In the genomic region with DNA sequence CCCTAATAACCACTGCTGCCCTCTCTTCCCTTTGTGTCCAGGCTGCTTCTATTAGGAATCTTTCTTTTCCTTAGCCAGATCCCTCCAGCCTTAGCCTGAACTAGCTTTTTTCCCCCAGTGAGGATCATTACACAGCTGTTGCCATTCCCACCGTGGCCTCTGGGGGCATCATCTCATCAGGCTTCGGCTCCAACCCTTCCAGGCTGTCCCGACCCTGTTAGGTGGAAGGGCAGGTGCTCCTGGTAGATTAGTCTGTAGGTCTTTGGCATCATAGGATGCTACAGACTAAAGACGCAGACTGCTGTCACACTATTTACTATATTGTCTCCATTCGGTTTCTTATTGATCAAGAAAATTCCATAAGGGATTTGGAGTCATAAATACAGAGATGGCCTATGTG, we compare ENCODE assay signal across 10 mouse cellular contexts.
DNase-seq lines count a peak whose midpoint lies in the region; ATAC-seq and TF ChIP-seq lines count a peak whose summit lies in the region.
"Had no signal": no experiment of that assay in that cellular context is flagged by ENCODE, and none has a peak within 500 bp of the region (broad histone marks: within the 10 kb centered on the region; RNA-seq: fewer than 3 reads in every experiment).

No protein-coding gene starts in this region.

- TF ChIP-seq POLR2A in small intestine, adult 2 months (IDR thresholded peaks at IDR 0.05; ENCODE audit: low read depth, low read length), result no peak

- H3K9me3 ChIP-seq in forebrain, embryonic 10.5 days, result no peaks in the 10 kb centered on the region
- no peaks in the 10 kb centered on the region for H3K9me3 ChIP-seq in forebrain, embryonic 16.5 days (ENCODE audit: control insufficient read depth, low read length)
- H3K9me3 ChIP-seq in midbrain, embryonic 11.5 days (ENCODE audit: control insufficient read depth, low read length), result no peaks in the 10 kb centered on the region
- H3K9me3 ChIP-seq in midbrain, embryonic 16.5 days (replicated peaks; ENCODE audit: control insufficient read depth, low read length, poor library complexity, severe bottlenecking), result no peaks in the 10 kb centered on the region
- H3K9me3 ChIP-seq in embryonic facial prominence, embryonic 14.5 days (ENCODE audit: control insufficient read depth, low read length), result no peaks in the 10 kb centered on the region
- H3K9me3 ChIP-seq: heart, embryonic 15.5 days; megakaryocyte, embryonic 14.5 days had no signal

- H3K27me3 ChIP-seq in forebrain, embryonic 10.5 days (ENCODE audit: poor library complexity, severe bottlenecking), result no peaks in the 10 kb centered on the region
- no peaks in the 10 kb centered on the region for H3K27me3 ChIP-seq in forebrain, embryonic 16.5 days (replicated peaks; ENCODE audit: control insufficient read depth, insufficient read depth, low read length)
- H3K27me3 ChIP-seq in midbrain, embryonic 11.5 days (ENCODE audit: control insufficient read depth, insufficient read depth, low read length), result no peaks in the 10 kb centered on the region
- H3K27me3 ChIP-seq in midbrain, embryonic 16.5 days (ENCODE audit: control insufficient read depth, insufficient read depth, low read depth, low read length), result no peaks in the 10 kb centered on the region
- no peaks in the 10 kb centered on the region for H3K27me3 ChIP-seq in embryonic facial prominence, embryonic 14.5 days (replicated peaks; ENCODE audit: control insufficient read depth, insufficient read depth, low read length)
- H3K27me3 ChIP-seq in small intestine, adult 2 months (ENCODE audit: control insufficient read depth, insufficient read depth, low read length), result no peaks in the 10 kb centered on the region
- H3K27me3 ChIP-seq: heart, embryonic 15.5 days had no signal

- no peak overlapping the region for H3K27ac ChIP-seq in forebrain, embryonic 10.5 days
- no peak overlapping the region for H3K27ac ChIP-seq in forebrain, embryonic 16.5 days (ENCODE audit: low read length)
- H3K27ac ChIP-seq in midbrain, embryonic 11.5 days (ENCODE audit: low read depth, low read length), result no peak overlapping the region
- no peak overlapping the region for H3K27ac ChIP-seq in midbrain, embryonic 16.5 days (ENCODE audit: low read length)
- no peak overlapping the region for H3K27ac ChIP-seq in embryonic facial prominence, embryonic 14.5 days (replicated peaks; ENCODE audit: low read depth, low read length)
- no peak overlapping the region for H3K27ac ChIP-seq in small intestine, adult 2 months (ENCODE audit: insufficient read depth, low read depth, low read length)

- 29% methylated on average over 5 of the region's 5 CpGs for WGBS in forebrain, embryonic 10.5 days
- WGBS in forebrain, embryonic 16.5 days, result 22% methylated on average over 5 of the region's 5 CpGs
- whole genome bisulfite sequencing in midbrain, embryonic 11.5 days, result 24% methylated on average over 5 of the region's 5 CpGs
- WGBS in midbrain, embryonic 16.5 days, result 29% methylated on average over 5 of the region's 5 CpGs
- 21% methylated on average over 5 of the region's 5 CpGs for WGBS in embryonic facial prominence, embryonic 14.5 days
- 24% methylated on average over 5 of the region's 5 CpGs for WGBS in small intestine, adult 2 months

- TF ChIP-seq CTCF in small intestine, adult 2 months (IDR thresholded peaks at IDR 0.05; ENCODE audit: extremely low read depth, insufficient read length, insufficient replicate concordance, low read depth, low read length), result peak; percentile 56; the same call in 1 of the 2 replicates

- no peak overlapping the region for H3K4me2 ChIP-seq in forebrain, embryonic 16.5 days (ENCODE audit: low read length)
- no peak overlapping the region for H3K4me2 ChIP-seq in midbrain, embryonic 11.5 days
- no peak overlapping the region for H3K4me2 ChIP-seq in midbrain, embryonic 16.5 days (ENCODE audit: low read length)
- no peak overlapping the region for H3K4me2 ChIP-seq in embryonic facial prominence, embryonic 14.5 days (ENCODE audit: low read depth, low read length)
- H3K4me2 ChIP-seq: heart, embryonic 15.5 days had no signal

- H3K4me1 ChIP-seq in forebrain, embryonic 10.5 days, result no peaks in the 10 kb centered on the region
- H3K4me1 ChIP-seq in forebrain, embryonic 16.5 days (replicated peaks; ENCODE audit: control insufficient read depth, insufficient read depth, low read length), result no peaks in the 10 kb centered on the region
- H3K4me1 ChIP-seq in midbrain, embryonic 11.5 days (ENCODE audit: control insufficient read depth, insufficient read depth, low read length), result no peaks in the 10 kb centered on the region
- H3K4me1 ChIP-seq in midbrain, embryonic 16.5 days (ENCODE audit: control insufficient read depth, insufficient read depth, low read length), result no peaks in the 10 kb centered on the region
- no peaks in the 10 kb centered on the region for H3K4me1 ChIP-seq in embryonic facial prominence, embryonic 14.5 days (ENCODE audit: control insufficient read depth, insufficient read depth, low read length)
- H3K4me1 ChIP-seq in small intestine, adult 2 months (ENCODE audit: control insufficient read depth, insufficient read depth, insufficient read length, low read length), result no peaks in the 10 kb centered on the region

- H3K36me3 ChIP-seq in forebrain, embryonic 10.5 days (replicated peaks), result no peaks in the 10 kb centered on the region
- no peaks in the 10 kb centered on the region for H3K36me3 ChIP-seq in forebrain, embryonic 16.5 days (ENCODE audit: control insufficient read depth, insufficient read depth)
- no peaks in the 10 kb centered on the region for H3K36me3 ChIP-seq in midbrain, embryonic 11.5 days (ENCODE audit: control insufficient read depth, insufficient read depth, low read length)
- H3K36me3 ChIP-seq in midbrain, embryonic 16.5 days (ENCODE audit: control insufficient read depth, insufficient read depth, low read length), result no peaks in the 10 kb centered on the region
- no peaks in the 10 kb centered on the region for H3K36me3 ChIP-seq in embryonic facial prominence, embryonic 14.5 days (ENCODE audit: control insufficient read depth, insufficient read depth, low read length)
- H3K36me3 ChIP-seq in small intestine, adult 2 months (ENCODE audit: control insufficient read depth, insufficient read depth, low read length), result no peaks in the 10 kb centered on the region
- H3K36me3 ChIP-seq: heart, embryonic 15.5 days had no signal

- no peak overlapping the region for H3K4me3 ChIP-seq in forebrain, embryonic 10.5 days
- no peak overlapping the region for H3K4me3 ChIP-seq in forebrain, embryonic 16.5 days (replicated peaks; ENCODE audit: low read length)
- H3K4me3 ChIP-seq in midbrain, embryonic 11.5 days (ENCODE audit: low read depth, low read length), result no peak overlapping the region
- no peak overlapping the region for H3K4me3 ChIP-seq in midbrain, embryonic 16.5 days (ENCODE audit: low read depth, low read length)
- no peak overlapping the region for H3K4me3 ChIP-seq in embryonic facial prominence, embryonic 14.5 days (ENCODE audit: low read depth, low read length)
- H3K4me3 ChIP-seq in small intestine, adult 2 months (ENCODE audit: low read depth, low read length), result no peak overlapping the region
- H3K4me3 ChIP-seq: heart, embryonic 15.5 days; megakaryocyte, embryonic 14.5 days had no signal

- no peak overlapping the region for H3K9ac ChIP-seq in forebrain, embryonic 16.5 days (replicated peaks; ENCODE audit: low read depth, low read length)
- no peak overlapping the region for H3K9ac ChIP-seq in midbrain, embryonic 11.5 days (ENCODE audit: low read length)
- no peak overlapping the region for H3K9ac ChIP-seq in midbrain, embryonic 16.5 days (ENCODE audit: low read depth, low read length)
- no peak overlapping the region for H3K9ac ChIP-seq in embryonic facial prominence, embryonic 14.5 days (ENCODE audit: low read depth, low read length)
- H3K9ac ChIP-seq: heart, embryonic 15.5 days had no signal

- DNase-seq in forebrain, embryonic 10.5 days (ENCODE audit: extremely low spot score, low spot score), result peak; percentile 29
- peak; percentile 92 for DNase-seq in midbrain, embryonic 11.5 days (ENCODE audit: low spot score, missing footprints)
- DNase-seq in brain, adult 2 months (ENCODE audit: low read depth, low spot score), result peak; percentile 50
- DNase-seq in embryonic facial prominence, embryonic 14.5 days (ENCODE audit: low spot score), result peak; percentile 13
- peak; percentile 24 to 28 for DNase-seq in layer of hippocampus, postnatal 36 days

- ATAC-seq in forebrain, embryonic 16.5 days, result no peak
- ATAC-seq in midbrain, embryonic 11.5 days (ENCODE audit: low FRiP score), result no peak
- no peak for ATAC-seq in midbrain, embryonic 16.5 days
- no peak for ATAC-seq in embryonic facial prominence, embryonic 14.5 days (ENCODE audit: low read depth)

Comparison
In these comparisons a context has a peak if more than half of its experiments do, and no peak if none do; other contexts are left out.
1. DNase-seq: peak in every context shown above with its lines; median percentile 92 in midbrain, embryonic 11.5 days; 50 in brain, adult 2 months; 29 in forebrain, embryonic 10.5 days; 26 in layer of hippocampus, postnatal 36 days; 13 in embryonic facial prominence, embryonic 14.5 days.